Mouse (Mus musculus) small intestine, adult 2 months (tissue): Measurements from ENCODE around the gene Nfe2l3. TPM values are rescaled to one million over a fixed set of nuclear protein-coding genes. Genes with fewer than 3 reads are reported as not detected.

ENCODE experiments used
- H3K27ac ChIP-seq: fragments of 200-500 bp; 2 replicates; pipeline ENCODE4 v1.5.1; 2012; ENCODE audit warnings: low read depth, low read length, control low read depth, inconsistent platforms; ENCODE audit not compliant: insufficient read depth
- H3K27me3 ChIP-seq: fragments of 200-500 bp; 2 replicates; pipeline ENCODE4 v1.6.1; 2012; ENCODE audit warnings: mild to moderate bottlenecking, moderate library complexity, low read length, inconsistent platforms; ENCODE audit not compliant: control insufficient read depth, insufficient read depth
- H3K36me3 ChIP-seq: fragments of 200-500 bp; 2 replicates; pipeline ENCODE4 v1.6.1; 2012; ENCODE audit warnings: mild to moderate bottlenecking, low read length, control low read depth, inconsistent platforms; ENCODE audit not compliant: control insufficient read depth, insufficient read depth
- H3K4me1 ChIP-seq: fragments of 200-500 bp; 2 replicates; pipeline ENCODE4 v1.6.1; 2012; ENCODE audit warnings: low read length, inconsistent platforms, mixed read lengths; ENCODE audit not compliant: control insufficient read depth, insufficient read depth, insufficient read length
- H3K4me3 ChIP-seq: fragments of 200-500 bp; 2 replicates; pipeline ENCODE4 v1.5.1; 2012; ENCODE audit warnings: low read depth, mild to moderate bottlenecking, control low read depth, inconsistent platforms, low read length, moderate library complexity
- CTCF ChIP-seq: fragments of 200-500 bp; IDR thresholded peaks from 2 replicates; pipeline ENCODE4 v1.5.1; 2012; ENCODE audit warnings: low read depth, mild to moderate bottlenecking, control low read depth, inconsistent platforms, low read length, moderate library complexity, mixed read lengths; ENCODE audit not compliant: insufficient replicate concordance, insufficient read length; ENCODE audit errors: extremely low read depth
- POLR2A ChIP-seq: fragments of 200-500 bp; IDR thresholded peaks from 2 replicates; pipeline ENCODE4 v1.6.1; 2012; ENCODE audit warnings: low read depth, mild to moderate bottlenecking, control low read depth, inconsistent platforms, low read length, moderate library complexity
- WGBS: fragments of 180-500 bp; shearing (Covaris S2); methylation state at CpG from one replicate; pipeline ENCODE4 v1.1.7; 2018; 5-methylcytosine and 5-hydroxymethylcytosine counted together
- polyA plus RNA-seq: library from polyadenylated mRNA; depleted of rRNA; stranded (reverse); fragments of >200 nt; gene quantifications from 2 replicates; pipeline ENCODE4 v1.2.3, GENCODE M21; 2012

Nfe2l3 gene
- polyA plus RNA-seq, 1 experiment = 0.48 TPM

GRCm38 (mm10) chr6:51395486-51395885 is 37.0 kb upstream of the Nfe2l3 start:
- Histone ChIP-seq H3K4me1 (no peaks in the 10 kb centered on the region; the same call in 1 of the 2 replicates), H3K27me3 (no peaks in the 10 kb centered on the region), H3K36me3 (no peaks in the 10 kb centered on the region), H3K4me3 (no peak overlapping the region), H3K27ac (no peak overlapping the region)
- 78% methylated on average over 9 of the region's 9 CpGs for WGBS
- TF ChIP-seq CTCF (no peak), POLR2A (no peak)

GRCm38 (mm10) chr6:51399113-51399518 is 33.4 kb upstream of the Nfe2l3 start:
- WGBS = 15% methylated on average over 6 of the region's 6 CpGs
- TF ChIP-seq CTCF (no peak), POLR2A (no peak)
- no peaks in the 10 kb centered on the region; the same call in 1 of the 2 replicates for H3K4me1 ChIP-seq
- no peaks in the 10 kb centered on the region for H3K27me3 ChIP-seq
- no peak overlapping the region for H3K27ac ChIP-seq
- no peak overlapping the region for H3K4me3 ChIP-seq
- H3K36me3 ChIP-seq = no peaks in the 10 kb centered on the region

GRCm38 (mm10) chr6:51401294-51401693 is 31.2 kb upstream of the Nfe2l3 start:
- H3K4me3 ChIP-seq = no peak overlapping the region
- TF ChIP-seq CTCF (no peak), POLR2A (no peak)
- WGBS = 27% methylated on average over 6 of the region's 6 CpGs
- no peaks in the 10 kb centered on the region for H3K27me3 ChIP-seq
- H3K4me1 ChIP-seq = no peaks in the 10 kb centered on the region; the same call in 1 of the 2 replicates
- no peaks in the 10 kb centered on the region for H3K36me3 ChIP-seq
- no peak overlapping the region for H3K27ac ChIP-seq

- TF ChIP-seq POLR2A (no peak), CTCF (no peak)
- Histone ChIP-seq H3K36me3 (no peaks in the 10 kb centered on the region), H3K27me3 (no peaks in the 10 kb centered on the region), H3K4me1 (no peaks in the 10 kb centered on the region; the same call in 1 of the 2 replicates), H3K4me3 (no peak overlapping the region), H3K27ac (no peak overlapping the region)
- WGBS = 90% methylated on average over 5 of the region's 5 CpGs
Measured at GRCm38 (mm10) chr6:51403598-51403997, 28.9 kb upstream of the Nfe2l3 start.

GRCm38 (mm10) chr6:51404502-51404901 is 28.0 kb upstream of the Nfe2l3 start:
- Histone ChIP-seq H3K4me1 (no peaks in the 10 kb centered on the region), H3K4me3 (no peak overlapping the region), H3K36me3 (no peaks in the 10 kb centered on the region), H3K27ac (no peak overlapping the region), H3K27me3 (no peaks in the 10 kb centered on the region)
- TF ChIP-seq CTCF = no peak
- WGBS = 58% methylated on average over 4 of the region's 4 CpGs

- whole genome bisulfite sequencing = 68% methylated on average over 1 of the region's 1 CpGs
- Histone ChIP-seq H3K36me3 (no peaks in the 10 kb centered on the region), H3K4me1 (no peaks in the 10 kb centered on the region), H3K27me3 (no peaks in the 10 kb centered on the region; the same call in 1 of the 2 replicates), H3K27ac (no peak overlapping the region), H3K4me3 (no peak overlapping the region)
- TF ChIP-seq POLR2A = no peak
- TF ChIP-seq CTCF = no peak
Measured at GRCm38 (mm10) chr6:51416433-51416832, 16.0 kb upstream of the Nfe2l3 start.

- H3K4me1 ChIP-seq = no peaks in the 10 kb centered on the region
- 83% methylated on average over 4 of the region's 4 CpGs for WGBS
- TF ChIP-seq POLR2A = no peak
- no peak for TF ChIP-seq CTCF
- H3K27ac ChIP-seq = no peak overlapping the region
- no peaks in the 10 kb centered on the region for H3K36me3 ChIP-seq
- no peak overlapping the region for H3K4me3 ChIP-seq
- no peaks in the 10 kb centered on the region; the same call in 1 of the 2 replicates for H3K27me3 ChIP-seq
Measured at GRCm38 (mm10) chr6:51417306-51417936, 15.0 kb upstream of the Nfe2l3 start.
